In genomic region chr13:93987611-93988010, GRCm38 (mm10) we compare ENCODE assay signal across 23 mouse cellular contexts.
"Had no signal": no experiment of that assay in that cellular context is flagged by ENCODE, and none has a peak within 500 bp of the region (broad histone marks: within the 10 kb centered on the region; RNA-seq: fewer than 3 reads in every experiment).

No protein-coding gene starts in this region.

- DNase-seq: gastrocnemius, postnatal 14 days; gastrocnemius, postnatal 36 days; heart, adult 18-20 months; heart, postnatal 10 days; heart, postnatal 36 days; kidney, adult 11 months; kidney, adult 2 months; kidney, adult 9 months; kidney, postnatal 14 days; kidney, postnatal 36 days; layer of hippocampus, adult 9-11 months; layer of hippocampus, postnatal 36 days; left cerebral cortex, postnatal 4 days had no signal

- H3K9me3 ChIP-seq: heart, embryonic 10.5 days; hindbrain, embryonic 13.5 days; hindbrain, embryonic 15.5 days; kidney, embryonic 15.5 days; limb, embryonic 15.5 days had no signal

- H3K4me2 ChIP-seq: heart, embryonic 12.5 days; hindbrain, embryonic 13.5 days; hindbrain, embryonic 15.5 days; kidney, embryonic 15.5 days; limb, embryonic 13.5 days; limb, embryonic 15.5 days had no signal

- ATAC-seq: hindbrain, postnatal 0 days; intestine, embryonic 16.5 days had no signal

- H3K9ac ChIP-seq: heart, embryonic 12.5 days; hindbrain, embryonic 13.5 days; hindbrain, embryonic 15.5 days; kidney, embryonic 15.5 days; limb, embryonic 13.5 days; limb, embryonic 15.5 days had no signal

- H3K36me3 ChIP-seq: heart, embryonic 10.5 days; heart, embryonic 12.5 days; hindbrain, embryonic 13.5 days; hindbrain, embryonic 15.5 days; kidney, embryonic 15.5 days; limb, embryonic 13.5 days; limb, embryonic 15.5 days had no signal

- H3K4me3 ChIP-seq: heart, embryonic 10.5 days; heart, embryonic 12.5 days; hindbrain, embryonic 13.5 days; hindbrain, embryonic 15.5 days; kidney, embryonic 15.5 days; limb, embryonic 13.5 days; limb, embryonic 15.5 days had no signal

- H3K4me1 ChIP-seq: hindbrain, embryonic 15.5 days had no signal

- H3K27ac ChIP-seq: heart, embryonic 10.5 days; hindbrain, embryonic 13.5 days; hindbrain, embryonic 15.5 days; hindbrain, postnatal 0 days; kidney, embryonic 15.5 days; kidney, postnatal 0 days; limb, embryonic 13.5 days; limb, embryonic 15.5 days had no signal

- H3K27me3 ChIP-seq: heart, embryonic 12.5 days; hindbrain, embryonic 13.5 days; hindbrain, embryonic 15.5 days; kidney, embryonic 15.5 days; limb, embryonic 13.5 days; limb, embryonic 15.5 days had no signal
